8 mouse cellular contexts compared by ENCODE assay signal in genomic region chr12:111653434-111653833, GRCm38 (mm10). TPM values are rescaled to one million over a fixed set of nuclear protein-coding genes. Genes with fewer than 3 reads are reported as not detected.
A peak's percentile ranks its signal among the peaks of the same experiment; 100 is the strongest.
DNase-seq lines count a peak whose midpoint lies in the region; ATAC-seq lines count a peak whose summit lies in the region.

No protein-coding gene starts in this region.

- no peaks in the 10 kb centered on the region for H3K9me3 ChIP-seq in forebrain, embryonic 16.5 days (ENCODE audit: control insufficient read depth, low read length)
- no peaks in the 10 kb centered on the region for H3K9me3 ChIP-seq in hindbrain, embryonic 14.5 days (ENCODE audit: control insufficient read depth, low read length)
- H3K9me3 ChIP-seq in limb, embryonic 11.5 days (ENCODE audit: control insufficient read depth, low read length), result no peaks in the 10 kb centered on the region

- H3K4me2 ChIP-seq in forebrain, embryonic 16.5 days (ENCODE audit: low read length), result no peak overlapping the region
- no peak overlapping the region for H3K4me2 ChIP-seq in hindbrain, embryonic 14.5 days (replicated peaks)
- H3K4me2 ChIP-seq in limb, embryonic 11.5 days (ENCODE audit: low read depth, severe bottlenecking), result no peak overlapping the region

- no peak overlapping the region for H3K9ac ChIP-seq in forebrain, embryonic 16.5 days (replicated peaks; ENCODE audit: low read depth, low read length)
- no peak overlapping the region for H3K9ac ChIP-seq in hindbrain, embryonic 14.5 days
- H3K9ac ChIP-seq in limb, embryonic 11.5 days (ENCODE audit: low read length), result no peak overlapping the region

- WGBS in forebrain, embryonic 16.5 days, result 36% methylated on average over 3 of the region's 3 CpGs
- whole genome bisulfite sequencing in hindbrain, embryonic 14.5 days, result 33% methylated on average over 3 of the region's 3 CpGs
- WGBS in limb, embryonic 11.5 days, result 41% methylated on average over 3 of the region's 3 CpGs

- H3K4me1 ChIP-seq in forebrain, embryonic 16.5 days (replicated peaks; ENCODE audit: control insufficient read depth, insufficient read depth, low read length), result no peaks in the 10 kb centered on the region; the same call in 1 of the 2 replicates
- H3K4me1 ChIP-seq in hindbrain, embryonic 14.5 days (replicated peaks; ENCODE audit: control insufficient read depth, insufficient read depth, low read length), result no peaks in the 10 kb centered on the region
- H3K4me1 ChIP-seq in limb, embryonic 11.5 days (ENCODE audit: control insufficient read depth, insufficient read depth, low read length), result no peaks in the 10 kb centered on the region

- ATAC-seq in forebrain, embryonic 16.5 days, result peak; percentile 40; the same call in 1 of the 2 replicates
- ATAC-seq in hindbrain, embryonic 14.5 days (ENCODE audit: low FRiP score), result no peak
- ATAC-seq in limb, embryonic 11.5 days (ENCODE audit: insufficient number of reproducible peaks, low FRiP score, low TSS enrichment, low read depth), result no peak

- DNase-seq in urinary bladder, postnatal 14 days (ENCODE audit: low spot score), result peak; percentile 70
- DNase-seq in urinary bladder, adult 2 months (ENCODE audit: low spot score), result no peak
- DNase-seq in cerebellum, adult 11 months, result peak; percentile 76
- DNase-seq in hindbrain, embryonic 14.5 days (ENCODE audit: low spot score), result peak; percentile 81
- DNase-seq in limb, embryonic 11.5 days (ENCODE audit: low spot score), result peak; percentile 76
- DNase-seq in neural tube, embryonic 10.5 days (ENCODE audit: extremely low spot score, low spot score), result peak; percentile 66
- peak; percentile 42 to 47 for DNase-seq in thymus, postnatal 36 days

- H3K4me3 ChIP-seq in forebrain, embryonic 16.5 days (replicated peaks; ENCODE audit: low read length), result no peak overlapping the region
- no peak overlapping the region for H3K4me3 ChIP-seq in hindbrain, embryonic 14.5 days (replicated peaks; ENCODE audit: low read length)
- no peak overlapping the region for H3K4me3 ChIP-seq in limb, embryonic 11.5 days (ENCODE audit: low read depth, low read length)

- H3K27me3 ChIP-seq in forebrain, embryonic 16.5 days (replicated peaks; ENCODE audit: control insufficient read depth, insufficient read depth, low read length), result no peaks in the 10 kb centered on the region
- H3K27me3 ChIP-seq in hindbrain, embryonic 14.5 days (ENCODE audit: control insufficient read depth, insufficient read depth, low read length), result no peaks in the 10 kb centered on the region
- H3K27me3 ChIP-seq in limb, embryonic 11.5 days (ENCODE audit: control insufficient read depth, insufficient read depth, low read length), result no peaks in the 10 kb centered on the region

- H3K36me3 ChIP-seq in forebrain, embryonic 16.5 days (ENCODE audit: control insufficient read depth, insufficient read depth), result peaks cover 14% of the 10 kb centered on the region
- H3K36me3 ChIP-seq in hindbrain, embryonic 14.5 days (replicated peaks; ENCODE audit: control insufficient read depth, insufficient read depth), result peaks cover 91% of the 10 kb centered on the region
- peaks cover 30% of the 10 kb centered on the region for H3K36me3 ChIP-seq in limb, embryonic 11.5 days (ENCODE audit: control insufficient read depth, insufficient read depth, low read length)

- H3K27ac ChIP-seq in forebrain, embryonic 16.5 days (ENCODE audit: low read length), result no peak overlapping the region
- H3K27ac ChIP-seq in hindbrain, embryonic 14.5 days, result no peak overlapping the region
- no peak overlapping the region for H3K27ac ChIP-seq in limb, embryonic 11.5 days (replicated peaks; ENCODE audit: low read depth, low read length)

RNA-seq across cellular contexts. Expression of gene Ckb, which starts 18.7 kb away (rescaled TPM):
- polyA plus RNA-seq in urinary bladder, adult 2 months (2012; rRNA removed), result 2,258 and 2,468 TPM in 2 replicates
- 1,407 and 1,413 TPM in 2 replicates for polyA plus RNA-seq in forebrain, embryonic 16.5 days (2015; fragmentation: Nextera tagmentation; extraction: Ambion mirVana)
- 1,434 and 1,576 TPM in 2 replicates for polyA plus RNA-seq in hindbrain, embryonic 14.5 days (2014; fragmentation: Nextera tagmentation; extraction: Ambion mirVana)
- polyA plus RNA-seq in limb, embryonic 11.5 days (2014; fragmentation: Nextera tagmentation; extraction: Ambion mirVana), result 76.4 and 84.4 TPM in 2 replicates

RNA-seq across cellular contexts. Expression of gene Trmt61a, which starts 24.5 kb away (rescaled TPM):
- polyA plus RNA-seq in urinary bladder, adult 2 months (2012; rRNA removed), result 17.1 and 25.1 TPM in 2 replicates
- polyA plus RNA-seq in forebrain, embryonic 16.5 days (2015; fragmentation: Nextera tagmentation; extraction: Ambion mirVana), result 9.8 and 12.6 TPM in 2 replicates
- polyA plus RNA-seq in hindbrain, embryonic 14.5 days (2014; fragmentation: Nextera tagmentation; extraction: Ambion mirVana), result 6.1 and 7.2 TPM in 2 replicates
- 6.3 and 7.4 TPM in 2 replicates for polyA plus RNA-seq in limb, embryonic 11.5 days (2014; fragmentation: Nextera tagmentation; extraction: Ambion mirVana)

RNA-seq across cellular contexts. Expression of gene Bag5, which starts 59.6 kb away (rescaled TPM):
- 30.4 and 32.8 TPM in 2 replicates for polyA plus RNA-seq in urinary bladder, adult 2 months (2012; rRNA removed)
- 70.8 and 71.5 TPM in 2 replicates for polyA plus RNA-seq in forebrain, embryonic 16.5 days (2015; fragmentation: Nextera tagmentation; extraction: Ambion mirVana)
- polyA plus RNA-seq in hindbrain, embryonic 14.5 days (2014; fragmentation: Nextera tagmentation; extraction: Ambion mirVana), result 65.5 and 71.6 TPM in 2 replicates
- polyA plus RNA-seq in limb, embryonic 11.5 days (2014; fragmentation: Nextera tagmentation; extraction: Ambion mirVana), result 56.8 and 58.2 TPM in 2 replicates

RNA-seq across cellular contexts. Expression of gene Apopt1, which starts 59.6 kb away (rescaled TPM):
- 47.1 and 50.6 TPM in 2 replicates for polyA plus RNA-seq in urinary bladder, adult 2 months (2012; rRNA removed)
- 47.2 and 48.3 TPM in 2 replicates for polyA plus RNA-seq in forebrain, embryonic 16.5 days (2015; fragmentation: Nextera tagmentation; extraction: Ambion mirVana)
- 48.2 and 61.4 TPM in 2 replicates for polyA plus RNA-seq in hindbrain, embryonic 14.5 days (2014; fragmentation: Nextera tagmentation; extraction: Ambion mirVana)
- polyA plus RNA-seq in limb, embryonic 11.5 days (2014; fragmentation: Nextera tagmentation; extraction: Ambion mirVana), result 55.1 and 61.1 TPM in 2 replicates

Comparison
In these comparisons a context has a peak if more than half of its experiments do, and no peak if none do; other contexts are left out.
1. RNA of gene Ckb, which starts 18.7 kb away (polyA plus RNA-seq): 2,258 to 2,468 TPM in urinary bladder, adult 2 months, 1,434 to 1,576 TPM in hindbrain, embryonic 14.5 days and 1,407 to 1,413 TPM in forebrain, embryonic 16.5 days; 76.4 to 84.4 TPM in limb, embryonic 11.5 days; every median in the first group is over 10 times any median in the second.